Mouse (Mus musculus) right cerebral cortex, postnatal 4 days (tissue): ENCODE results near the gene Msx2.

Experiments used
- DNase-seq: peaks from one replicate; pipeline ENCODE4 v3.0.0-alpha.2; 2022

Msx2 gene

GRCm38 (mm10) chr13:53472614-53473124 is at the start of gene Msx2:
Gene Msx2 (minus strand): TSS chr13:53473074.
- peak; percentile 59 for DNase-seq

GRCm38 (mm10) chr13:53521468-53521867 is 48.6 kb upstream of the Msx2 start:
- peak; percentile 33 for DNase-seq

- no peak for DNase-seq
Observed at GRCm38 (mm10) chr13:53520343-53520937, 47.6 kb upstream of the Msx2 start.

- no peak for DNase-seq
Observed at GRCm38 (mm10) chr13:53519727-53520126, 46.9 kb upstream of the Msx2 start.

- no peak for DNase-seq
Observed at GRCm38 (mm10) chr13:53518306-53518705, 45.4 kb upstream of the Msx2 start.

- DNase-seq = no peak
Observed at GRCm38 (mm10) chr13:53514574-53514973, 41.7 kb upstream of the Msx2 start.

DNA sequence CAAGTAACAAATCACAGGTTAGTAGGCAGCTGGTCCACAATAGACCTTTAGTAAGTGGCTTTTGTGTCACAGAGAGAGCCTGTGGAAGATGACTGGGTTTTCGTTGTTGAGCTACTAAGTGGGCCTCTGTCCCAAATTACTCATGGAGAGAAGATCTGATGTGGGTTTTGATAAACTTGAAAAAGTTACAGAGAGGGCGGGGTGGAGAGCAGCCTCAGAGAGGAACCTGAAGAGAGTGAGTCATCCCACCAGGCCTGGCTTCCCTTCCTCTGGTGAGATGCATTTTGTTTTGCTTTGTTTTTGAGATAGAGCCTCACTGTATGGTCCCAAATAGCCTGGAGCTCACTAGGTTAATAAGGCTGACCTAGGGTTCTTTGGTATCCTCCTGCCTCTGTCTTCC is 38.5 kb upstream of the Msx2 start:
- DNase-seq = no peak

DNA sequence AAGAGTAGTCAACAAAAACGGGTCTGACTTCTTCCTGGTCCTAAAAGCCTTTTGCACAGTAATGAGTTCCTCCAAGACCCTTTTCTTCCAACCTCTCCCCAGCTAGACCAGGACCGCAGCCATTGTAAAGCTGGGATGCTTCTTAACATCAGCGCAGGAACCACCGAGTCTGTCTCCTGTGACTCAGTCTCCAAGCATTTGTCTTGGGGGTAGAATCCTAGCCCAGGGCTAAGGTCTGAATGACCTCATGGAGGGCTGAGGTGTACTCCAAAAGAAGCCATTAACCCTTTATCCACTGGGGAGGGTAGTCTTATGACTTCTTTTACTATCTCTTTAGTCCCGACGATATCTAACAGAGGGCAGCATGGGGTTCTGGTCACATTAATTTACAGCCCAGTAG is 29.5 kb upstream of the Msx2 start:
- no peak for DNase-seq

DNA sequence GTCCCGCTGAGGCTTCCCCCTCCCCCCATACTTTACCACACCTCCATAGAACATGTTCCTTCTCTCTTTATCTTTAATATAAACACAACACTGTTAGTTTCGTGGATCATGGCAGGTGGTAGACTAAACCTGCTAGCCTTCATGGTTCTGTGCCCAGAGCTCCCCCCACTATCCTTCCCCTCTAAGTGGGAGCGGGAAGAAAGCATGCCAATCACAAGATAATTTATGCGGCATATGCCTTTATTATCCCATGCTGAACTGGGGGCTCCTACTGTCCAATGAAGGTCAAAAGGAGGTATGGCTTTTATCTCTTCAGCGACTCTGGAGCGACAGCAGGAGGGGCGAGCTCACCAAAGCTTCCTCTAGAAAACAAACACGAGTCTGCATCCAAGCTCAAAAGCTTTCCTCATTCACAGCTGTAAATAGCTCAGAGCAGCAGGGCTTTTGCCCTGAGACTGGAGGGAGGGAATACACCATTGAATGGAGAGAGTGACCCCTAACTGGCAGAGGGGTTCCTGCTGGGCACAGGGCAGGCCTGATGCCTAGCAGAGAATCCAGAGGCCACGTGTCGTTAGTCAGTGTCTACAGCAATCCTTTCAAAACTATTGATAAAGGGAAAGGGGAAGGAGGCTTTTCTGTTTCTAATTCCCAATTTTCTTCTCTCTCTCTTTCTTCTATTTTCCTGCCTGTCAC is 28.8 kb upstream of the Msx2 start:
- DNase-seq = no peak

GRCm38 (mm10) chr13:53501057-53501456 is 28.2 kb upstream of the Msx2 start:
- no peak for DNase-seq

DNA sequence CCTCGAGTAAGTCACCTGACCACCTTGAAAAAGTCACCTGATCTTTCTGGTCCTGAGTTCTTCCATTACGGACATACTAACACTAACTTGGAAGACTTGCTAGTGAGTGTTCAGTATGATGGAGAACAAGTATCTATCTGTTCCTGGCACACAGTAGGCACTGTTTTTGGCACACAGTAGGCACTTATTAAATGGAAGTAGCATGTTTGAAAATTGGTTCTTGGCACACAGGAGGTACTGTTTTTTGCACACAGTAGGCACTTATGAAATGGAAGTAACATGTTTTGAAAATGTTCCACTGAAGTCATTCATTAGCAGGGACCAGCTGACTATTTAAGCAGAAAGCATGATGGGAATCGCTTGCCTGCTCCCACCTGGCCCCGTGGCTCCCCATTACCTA is 13.6 kb upstream of the Msx2 start:
- no peak for DNase-seq

- DNase-seq = no peak
Observed at GRCm38 (mm10) chr13:53475701-53476188, 2.9 kb upstream of the Msx2 start.

GRCm38 (mm10) chr13:53474491-53474890 is 1.6 kb upstream of the Msx2 start:
- no peak for DNase-seq

GRCm38 (mm10) chr13:53473991-53474390 is 1.1 kb upstream of the Msx2 start:
- no peak for DNase-seq

DNA sequence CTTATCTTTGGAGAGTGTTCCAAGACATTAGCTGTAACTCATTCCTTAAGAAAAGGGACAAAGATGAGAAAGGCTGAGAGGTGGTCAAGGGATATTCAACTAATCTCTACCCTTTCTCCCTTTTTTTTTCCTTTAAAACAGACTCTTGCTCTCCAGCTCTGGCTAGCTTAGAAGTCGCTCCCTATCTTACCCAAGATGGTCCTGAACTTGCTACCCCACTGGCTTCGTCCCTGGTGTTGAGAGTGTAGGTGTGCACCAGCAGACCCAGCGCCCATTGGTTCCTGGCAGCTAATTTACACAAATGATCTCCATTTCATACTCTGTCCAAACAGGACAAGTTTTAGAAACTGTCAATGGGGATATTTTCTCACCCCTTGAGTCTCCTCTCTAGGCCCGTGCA is 417 bp upstream of the Msx2 start:
- no peak for DNase-seq

DNA sequence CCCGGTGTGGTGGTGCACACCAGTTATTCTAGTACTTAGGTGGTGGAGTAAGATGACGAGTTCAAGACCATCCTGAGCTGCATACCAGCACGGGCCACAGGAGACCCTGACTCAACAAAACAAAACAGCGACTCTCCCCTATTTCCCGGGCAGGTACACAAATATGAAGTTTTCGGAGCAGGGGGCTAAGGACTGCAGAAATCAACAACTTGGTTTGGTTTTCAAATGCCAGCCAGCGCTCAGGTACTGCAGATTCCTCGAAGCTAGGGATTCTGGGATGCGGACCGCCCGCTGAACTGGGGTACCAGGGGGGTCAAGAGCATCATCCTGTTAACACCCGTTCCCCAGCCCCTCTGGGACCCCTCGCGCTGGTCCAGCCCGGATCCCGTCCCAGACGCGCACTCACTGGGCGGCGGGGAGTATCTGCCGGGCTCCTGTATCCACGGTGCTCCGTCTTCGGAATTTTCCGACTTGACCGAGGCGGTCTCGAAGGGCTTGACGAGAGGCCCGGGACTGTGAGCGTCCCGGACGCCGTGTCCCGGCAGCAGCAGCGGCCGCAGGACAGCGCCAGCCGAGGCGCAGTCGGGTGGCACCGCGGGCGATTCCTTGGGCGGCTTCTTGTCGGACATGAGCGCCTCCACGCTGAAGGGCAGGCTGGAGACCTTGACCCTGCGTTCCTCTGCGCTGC is 804 bp downstream of the Msx2 start:
- DNase-seq = no peak

GRCm38 (mm10) chr13:53471411-53471810 is 1.5 kb downstream of the Msx2 start:
- no peak for DNase-seq

DNA sequence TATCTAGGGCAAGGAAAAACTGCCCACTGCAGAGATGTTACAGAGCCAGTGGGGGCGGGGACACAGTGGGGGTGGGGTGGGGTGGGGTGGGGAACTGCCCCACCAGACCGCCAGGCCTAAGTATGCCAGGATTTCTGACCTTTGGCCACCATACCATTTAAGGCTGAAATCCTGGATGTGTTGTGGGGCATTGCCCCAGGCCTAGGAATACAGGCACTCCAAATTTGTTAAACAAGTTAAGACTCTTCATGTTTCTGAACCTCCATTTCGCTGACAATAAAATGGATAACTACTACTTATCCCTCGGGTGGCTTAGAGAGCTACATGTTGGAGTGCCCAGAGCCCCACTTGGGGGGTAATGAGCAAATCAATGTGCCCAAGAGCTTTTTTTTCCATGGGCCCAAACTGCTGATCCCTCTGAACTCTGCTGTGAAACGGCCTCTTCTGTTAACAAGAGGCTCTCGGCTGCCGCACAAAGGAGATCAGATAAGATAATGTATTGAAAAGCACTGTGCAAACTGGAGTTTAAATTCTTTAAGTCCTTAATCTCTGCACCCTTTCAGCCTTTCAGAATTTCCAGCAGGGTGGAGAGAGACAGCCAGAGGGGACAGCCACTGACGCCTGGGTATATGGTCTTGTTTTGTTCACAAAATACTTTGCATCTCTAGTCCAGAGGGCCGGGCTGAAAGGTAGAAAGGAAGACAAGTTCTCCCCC is 2.3 kb downstream of the Msx2 start:
- DNase-seq = no peak

- no peak for DNase-seq
Observed at GRCm38 (mm10) chr13:53469756-53470155, 3.1 kb downstream of the Msx2 start.

DNA sequence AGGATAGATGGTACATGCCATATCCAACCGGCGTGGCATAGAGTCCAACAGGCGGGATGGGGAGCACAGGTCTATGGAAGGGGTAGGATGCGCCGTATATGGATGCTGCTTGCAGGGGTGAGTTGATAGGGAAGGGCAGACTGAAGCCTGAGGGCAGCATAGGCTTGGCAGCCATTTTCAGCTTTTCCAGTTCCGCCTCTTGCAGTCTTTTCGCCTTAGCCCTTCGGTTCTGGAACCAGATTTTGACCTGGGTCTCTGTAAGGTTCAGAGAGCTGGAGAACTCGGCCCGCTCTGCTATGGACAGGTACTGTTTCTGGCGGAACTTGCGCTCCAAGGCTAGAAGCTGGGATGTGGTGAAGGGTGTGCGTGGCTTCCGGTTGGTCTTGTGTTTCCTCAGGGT is 4.7 kb downstream of the Msx2 start:
- DNase-seq = no peak

- no peak for DNase-seq
Observed at GRCm38 (mm10) chr13:53466189-53466866, 6.5 kb downstream of the Msx2 start.

- DNase-seq = no peak
Observed at GRCm38 (mm10) chr13:53465191-53465820, 7.6 kb downstream of the Msx2 start.
